Mouse (Mus musculus) neural tube, embryonic 12.5 days (tissue): Measurements from ENCODE around the gene Ppp1ca. TPM values are rescaled to one million over a fixed set of nuclear protein-coding genes. Genes with fewer than 3 reads are reported as not detected.

Source experiments
- ATAC-seq: fragments of 200-750 bp; cut with Nextera tagmentation; 2 replicates; pipeline ENCODE4 v1.8.0; 2017; ENCODE audit warnings: low read depth, mild to moderate bottlenecking, moderate TSS enrichment, moderate library complexity; ENCODE audit not compliant: low FRiP score
- H3K27ac ChIP-seq: fragments of 300-500 bp; sonication (generic); 2 replicates; pipeline ENCODE4 v1.5.1; 2016
- H3K27me3 ChIP-seq: fragments of 300-500 bp; sonication (generic); replicated peaks from 2 replicates; pipeline ENCODE4 v1.6.1; 2016; ENCODE audit warnings: mild to moderate bottlenecking
- H3K36me3 ChIP-seq: fragments of 300-500 bp; sonication (generic); 2 replicates; pipeline ENCODE4 v1.6.1; 2016; ENCODE audit warnings: mild to moderate bottlenecking
- H3K4me1 ChIP-seq: fragments of 300-500 bp; sonication (generic); 2 replicates; pipeline ENCODE4 v1.6.1; 2016
- H3K4me2 ChIP-seq: fragments of 300-500 bp; sonication (generic); replicated peaks from 2 replicates; pipeline ENCODE4 v1.6.1; 2016; ENCODE audit warnings: mild to moderate bottlenecking
- H3K4me3 ChIP-seq: fragments of 300-500 bp; sonication (generic); 2 replicates; pipeline ENCODE4 v1.5.1; 2016
- H3K9ac ChIP-seq: fragments of 300-500 bp; sonication (generic); 2 replicates; pipeline ENCODE4 v1.6.1; 2016; ENCODE audit warnings: mild to moderate bottlenecking
- H3K9me3 ChIP-seq: fragments of 300-500 bp; sonication (generic); 2 replicates; pipeline ENCODE4 v1.6.1; 2016; ENCODE audit warnings: mild to moderate bottlenecking
- WGBS: fragments of 180-500 bp; shearing (Covaris S2); methylation state at CpG from one replicate; pipeline ENCODE4 v1.1.7; 2016; 5-methylcytosine and 5-hydroxymethylcytosine counted together
- polyA plus RNA-seq: library from polyadenylated mRNA; unstranded; fragments of >200 nt; fragmentation: Nextera tagmentation; extraction: Ambion mirVana; gene quantifications from 2 replicates; pipeline ENCODE4 v1.2.1, GENCODE M21; 2016

The Ppp1ca gene
- polyA plus RNA-seq, 1 experiment from 2014 or later = 753 TPM

DNA sequence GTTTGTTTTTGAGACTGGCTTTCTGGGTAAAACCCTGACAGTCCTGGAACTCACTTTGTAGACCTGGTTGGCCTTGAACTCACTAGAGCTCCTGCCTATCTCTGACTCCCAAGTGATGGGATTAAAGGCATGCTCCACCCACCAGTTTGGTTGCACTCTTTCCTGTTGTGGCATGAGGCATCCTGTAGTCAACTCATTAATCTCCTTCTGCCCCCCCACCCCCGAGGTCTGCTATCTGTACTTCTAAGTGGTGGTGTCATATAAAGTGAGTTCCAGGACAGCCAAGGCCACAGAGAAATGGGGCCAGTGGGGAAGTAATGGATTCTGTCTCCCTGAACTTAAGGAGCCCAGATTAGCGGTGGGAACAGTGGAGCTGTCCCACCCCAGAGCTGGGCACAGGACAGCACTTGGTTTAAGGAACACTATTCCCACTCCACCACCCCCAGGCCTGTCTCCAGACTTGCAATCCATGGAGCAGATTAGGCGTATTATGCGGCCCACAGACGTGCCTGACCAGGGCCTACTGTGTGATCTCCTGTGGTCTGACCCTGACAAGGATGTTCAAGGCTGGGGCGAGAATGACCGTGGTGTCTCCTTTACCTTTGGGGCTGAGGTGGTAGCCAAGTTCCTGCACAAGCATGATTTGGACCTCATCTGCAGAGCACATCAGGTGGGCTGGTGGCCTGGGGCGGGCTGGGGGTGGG, 2.3 kb downstream of the Ppp1ca start:
- Histone ChIP-seq H3K4me2 (peak overlapping the region; percentile 95; the same call in 1 of the 2 replicates), H3K9ac (no peak overlapping the region), H3K9me3 (no peaks in the 10 kb centered on the region), H3K27ac (no peak overlapping the region), H3K4me3 (no peak overlapping the region), H3K4me1 (peaks cover 22% of the 10 kb centered on the region), H3K36me3 (peaks cover 48% of the 10 kb centered on the region), H3K27me3 (no peaks in the 10 kb centered on the region; the same call in 1 of the 2 replicates)
- 91% methylated on average over 8 of the region's 8 CpGs for WGBS
- ATAC-seq = no peak

DNA sequence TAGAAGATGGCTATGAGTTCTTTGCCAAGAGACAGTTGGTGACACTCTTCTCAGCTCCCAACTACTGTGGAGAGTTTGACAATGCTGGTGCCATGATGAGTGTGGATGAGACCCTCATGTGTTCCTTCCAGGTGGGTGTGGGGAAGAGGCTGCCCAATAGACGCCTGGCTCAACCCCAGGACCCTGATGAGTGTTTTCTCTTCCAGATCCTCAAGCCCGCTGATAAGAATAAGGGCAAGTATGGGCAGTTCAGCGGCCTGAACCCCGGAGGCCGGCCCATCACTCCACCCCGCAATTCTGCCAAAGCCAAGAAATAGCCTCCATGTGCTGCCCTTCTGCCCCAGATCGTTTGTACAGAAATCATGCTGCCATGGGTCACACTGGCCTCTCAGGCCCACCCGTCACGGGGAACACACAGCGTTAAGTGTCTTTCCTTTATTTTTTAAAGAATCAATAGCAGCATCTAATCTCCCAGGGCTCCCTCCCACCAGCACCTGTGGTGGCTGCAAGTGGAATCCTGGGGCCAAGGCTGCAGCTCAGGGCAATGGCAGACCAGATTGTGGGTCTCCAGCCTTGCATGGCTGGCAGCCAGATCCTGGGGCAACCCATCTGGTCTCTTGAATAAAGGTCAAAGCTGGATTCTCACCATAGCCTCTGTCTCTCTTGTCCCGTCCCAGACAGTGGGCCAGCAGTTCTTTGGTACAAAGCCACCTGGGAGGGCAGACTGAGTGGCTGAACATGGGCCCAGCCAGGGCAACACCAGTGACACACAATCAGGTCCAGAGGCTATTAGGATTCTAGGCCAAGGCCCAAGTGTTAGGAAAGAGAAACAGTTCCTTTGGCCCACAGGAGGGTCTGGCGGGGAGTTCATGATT, 3.1 kb downstream of the Ppp1ca start:
- peaks cover 50% of the 10 kb centered on the region for H3K36me3 ChIP-seq
- H3K4me3 ChIP-seq = no peak overlapping the region
- peaks cover 22% of the 10 kb centered on the region for H3K4me1 ChIP-seq
- H3K4me2 ChIP-seq = no peak overlapping the region
- H3K9ac ChIP-seq = no peak overlapping the region
- H3K9me3 ChIP-seq = no peaks in the 10 kb centered on the region
- no peak overlapping the region for H3K27ac ChIP-seq
- H3K27me3 ChIP-seq = no peaks in the 10 kb centered on the region
- WGBS = 78% methylated on average over 12 of the region's 12 CpGs
- no peak for ATAC-seq

DNA sequence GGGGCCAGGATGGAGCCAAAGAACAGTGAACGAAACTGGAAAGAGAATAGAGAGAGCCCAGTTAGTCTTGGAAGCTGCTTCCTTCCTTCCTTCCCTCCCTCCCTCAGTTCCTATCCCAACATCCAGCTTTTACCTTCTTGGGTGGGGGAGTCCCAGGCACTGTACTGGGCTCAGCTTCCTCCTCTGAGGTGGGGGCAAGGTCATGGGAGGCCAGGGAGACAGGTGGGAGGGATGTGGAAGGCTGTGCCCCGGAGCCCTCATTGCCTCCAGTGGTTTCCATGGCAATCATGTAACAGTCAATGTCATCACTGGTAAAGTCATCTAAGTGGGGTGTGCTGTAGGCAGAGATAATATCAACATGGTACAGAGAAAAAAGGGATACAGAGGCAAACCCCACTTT, 4.2 kb downstream of the Ppp1ca start:
- Histone ChIP-seq H3K4me1 (peaks cover 33% of the 10 kb centered on the region), H3K4me2 (no peak overlapping the region), H3K9me3 (no peaks in the 10 kb centered on the region), H3K27me3 (no peaks in the 10 kb centered on the region), H3K36me3 (peaks cover 50% of the 10 kb centered on the region), H3K9ac (no peak overlapping the region), H3K27ac (no peak overlapping the region), H3K4me3 (no peak overlapping the region)
- WGBS = 67% methylated on average over 2 of the region's 2 CpGs
- ATAC-seq = no peak

DNA sequence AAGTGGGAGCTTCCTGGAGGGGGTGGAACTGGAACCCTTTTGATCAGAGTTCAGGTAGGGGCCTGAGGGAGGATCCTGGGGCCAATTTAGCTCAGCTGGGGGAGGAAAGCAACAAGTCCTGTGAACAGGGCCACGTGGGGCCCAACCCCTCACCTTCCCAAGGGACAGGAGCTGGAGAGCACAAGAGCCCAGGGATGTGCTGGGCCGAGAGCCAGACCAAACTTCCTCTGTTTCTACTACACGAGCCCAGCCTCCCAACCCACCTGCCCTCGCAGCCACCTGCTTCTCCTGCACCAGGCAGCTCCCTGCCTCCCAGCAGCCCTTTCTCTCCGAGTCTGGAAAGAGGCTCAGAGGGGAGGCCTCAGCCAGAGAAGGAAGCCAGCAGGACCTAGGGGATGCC, 4.7 kb downstream of the Ppp1ca start:
- Histone ChIP-seq H3K36me3 (peaks cover 50% of the 10 kb centered on the region), H3K9ac (no peak overlapping the region), H3K27me3 (no peaks in the 10 kb centered on the region), H3K27ac (no peak overlapping the region), H3K4me1 (peaks cover 31% of the 10 kb centered on the region), H3K4me2 (no peak overlapping the region), H3K9me3 (no peaks in the 10 kb centered on the region), H3K4me3 (no peak overlapping the region)
- ATAC-seq = no peak
- WGBS = 38% methylated on average over 5 of the region's 5 CpGs

DNA sequence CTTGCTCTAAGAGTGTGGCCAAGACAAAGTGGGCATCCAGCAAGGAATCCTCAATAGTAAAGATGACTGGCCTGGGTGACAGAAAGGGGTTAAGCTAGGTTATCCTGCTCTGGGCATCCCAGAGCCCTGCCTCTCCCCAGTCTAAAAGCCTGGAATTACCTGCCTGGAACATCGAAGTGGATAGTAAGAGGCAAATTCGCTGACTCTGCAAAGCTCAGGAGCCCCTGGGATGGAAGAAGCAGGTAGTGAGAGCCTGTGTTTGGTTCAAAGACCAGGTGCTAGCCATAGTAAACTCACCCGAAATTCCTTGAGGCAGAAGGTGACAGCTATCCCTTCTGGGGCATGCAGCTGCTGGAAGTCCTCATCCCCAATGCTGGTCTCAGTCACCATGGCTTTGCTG, 5.3 kb downstream of the Ppp1ca start:
- Histone ChIP-seq H3K9ac (no peak overlapping the region), H3K27me3 (no peaks in the 10 kb centered on the region), H3K27ac (no peak overlapping the region), H3K36me3 (peaks cover 50% of the 10 kb centered on the region), H3K4me3 (no peak overlapping the region), H3K4me2 (no peak overlapping the region), H3K9me3 (no peaks in the 10 kb centered on the region), H3K4me1 (peaks cover 35% of the 10 kb centered on the region)
- no peak for ATAC-seq
- WGBS = 74% methylated on average over 3 of the region's 3 CpGs

DNA sequence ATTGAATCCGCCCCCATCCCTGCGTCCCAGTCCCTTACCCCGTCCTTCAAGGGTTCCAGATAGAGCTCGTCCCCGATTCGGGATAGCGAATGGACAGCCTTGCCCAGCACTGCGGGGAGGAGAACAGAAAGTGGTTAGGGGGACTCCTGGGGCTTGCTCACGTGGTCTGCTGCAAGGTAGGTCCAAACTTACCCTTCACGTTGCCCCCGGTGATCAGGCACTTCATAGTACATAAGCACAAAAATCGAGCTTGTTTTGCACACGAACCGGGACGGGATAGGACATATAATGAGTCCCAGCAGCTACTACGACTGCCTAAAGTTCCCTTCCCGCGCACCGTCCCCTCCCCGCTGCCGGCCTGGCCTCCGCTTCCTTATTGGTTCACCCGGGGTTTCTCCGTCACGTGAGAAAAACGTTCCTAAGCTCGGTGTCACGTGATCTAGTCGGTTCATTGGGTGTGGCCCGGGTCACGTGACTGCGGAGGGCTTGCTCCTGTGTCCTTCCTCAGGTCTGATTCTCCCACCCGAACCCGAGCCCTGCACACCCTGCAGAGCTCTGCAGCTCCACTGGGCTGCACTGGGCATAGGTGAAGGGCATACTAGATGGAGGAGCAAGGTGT, 9.5 kb downstream of the Ppp1ca start, which contains the start of gene Rad9a:
Rad9a (minus strand) TSS at position 372 of the 619 bp plus-strand sequence.
- under 1% methylated on average over 34 of the region's 34 CpGs for WGBS
- peak; percentile 82 for ATAC-seq
- no peak within 1 kb of the TSS for H3K27ac ChIP-seq

DNA sequence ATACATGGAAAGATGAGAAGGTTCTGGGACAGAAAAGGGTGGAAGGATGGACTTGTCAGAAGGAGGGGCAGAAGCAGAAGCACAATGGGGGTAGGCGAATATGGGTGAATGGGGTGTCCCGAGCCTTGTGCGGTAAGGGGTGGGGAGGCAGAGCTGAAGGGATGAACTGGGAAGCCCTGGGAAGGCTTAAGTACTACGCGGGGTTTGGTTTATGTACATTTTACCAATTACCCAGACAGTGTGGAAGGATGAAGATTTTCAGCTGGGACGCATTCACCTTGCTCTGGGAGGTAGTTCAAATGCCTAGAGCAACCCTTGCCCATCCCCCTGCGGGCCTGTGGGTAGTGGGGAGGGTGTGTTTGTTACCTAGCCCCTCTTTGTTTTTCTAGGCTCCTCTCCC, 10.3 kb downstream of the Ppp1ca start:
- H3K4me2 ChIP-seq = peak overlapping the region; percentile 88
- H3K9ac ChIP-seq = peak overlapping the region; percentile 60
- H3K36me3 ChIP-seq = peaks cover 10% of the 10 kb centered on the region; the same call in 1 of the 2 replicates
- no peak overlapping the region for H3K27ac ChIP-seq
- no peaks in the 10 kb centered on the region for H3K27me3 ChIP-seq
- 33% methylated on average over 7 of the region's 7 CpGs for WGBS
- peak overlapping the region; percentile 63 for H3K4me3 ChIP-seq
- H3K9me3 ChIP-seq = no peaks in the 10 kb centered on the region
- ATAC-seq = peak; percentile 7; the same call in 1 of the 2 replicates
- H3K4me1 ChIP-seq = peaks cover 20% of the 10 kb centered on the region

More for the DNA sequence above, 9.5 kb downstream of the Ppp1ca start, which contains the start of gene Rad9a:
- Histone ChIP-seq H3K9me3 (no peaks in the 10 kb centered on the region), H3K4me3 (peak within 1 kb of the TSS; percentile 63), H3K27me3 (no peaks in the 10 kb centered on the region), H3K9ac (peak within 1 kb of the TSS; percentile 65), H3K4me2 (peak within 1 kb of the TSS; percentile 88), H3K36me3 (peaks cover 17% of the 10 kb centered on the region), H3K4me1 (peaks cover 24% of the 10 kb centered on the region)

DNA sequence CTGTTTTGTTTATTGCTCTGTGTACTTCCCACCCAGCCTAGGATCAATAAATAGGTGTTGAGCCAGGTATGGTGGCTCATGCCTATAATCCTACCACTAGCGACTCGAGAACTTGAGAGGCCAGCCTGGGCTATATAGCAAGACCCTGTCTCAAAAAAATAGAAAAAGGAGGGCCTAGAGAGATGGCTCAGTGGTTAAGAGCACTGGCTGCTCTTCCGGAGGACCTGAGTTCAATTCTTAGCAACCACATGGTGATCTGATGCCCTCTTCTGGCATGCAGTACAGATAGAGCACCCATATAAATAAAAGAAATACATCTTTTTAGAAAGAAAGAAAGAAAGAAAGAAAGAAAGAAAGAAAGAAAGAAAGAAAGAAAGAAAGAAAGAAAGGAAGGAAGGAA, 11.3 kb downstream of the Ppp1ca start:
- 0 out of 2 replicates have a peak overlapping the region, but pooled peaks have one; percentile 88 for H3K4me2 ChIP-seq
- no peak overlapping the region for H3K9ac ChIP-seq
- ATAC-seq = no peak
- H3K9me3 ChIP-seq = no peaks in the 10 kb centered on the region
- 61% methylated on average over 3 of the region's 3 CpGs for WGBS
- H3K27me3 ChIP-seq = no peaks in the 10 kb centered on the region
- 0 out of 2 replicates have a peak, but pooled peaks cover 3% of the 10 kb centered on the region for H3K36me3 ChIP-seq
- H3K4me3 ChIP-seq = no peak overlapping the region
- H3K4me1 ChIP-seq = peaks cover 20% of the 10 kb centered on the region
- no peak overlapping the region for H3K27ac ChIP-seq

DNA sequence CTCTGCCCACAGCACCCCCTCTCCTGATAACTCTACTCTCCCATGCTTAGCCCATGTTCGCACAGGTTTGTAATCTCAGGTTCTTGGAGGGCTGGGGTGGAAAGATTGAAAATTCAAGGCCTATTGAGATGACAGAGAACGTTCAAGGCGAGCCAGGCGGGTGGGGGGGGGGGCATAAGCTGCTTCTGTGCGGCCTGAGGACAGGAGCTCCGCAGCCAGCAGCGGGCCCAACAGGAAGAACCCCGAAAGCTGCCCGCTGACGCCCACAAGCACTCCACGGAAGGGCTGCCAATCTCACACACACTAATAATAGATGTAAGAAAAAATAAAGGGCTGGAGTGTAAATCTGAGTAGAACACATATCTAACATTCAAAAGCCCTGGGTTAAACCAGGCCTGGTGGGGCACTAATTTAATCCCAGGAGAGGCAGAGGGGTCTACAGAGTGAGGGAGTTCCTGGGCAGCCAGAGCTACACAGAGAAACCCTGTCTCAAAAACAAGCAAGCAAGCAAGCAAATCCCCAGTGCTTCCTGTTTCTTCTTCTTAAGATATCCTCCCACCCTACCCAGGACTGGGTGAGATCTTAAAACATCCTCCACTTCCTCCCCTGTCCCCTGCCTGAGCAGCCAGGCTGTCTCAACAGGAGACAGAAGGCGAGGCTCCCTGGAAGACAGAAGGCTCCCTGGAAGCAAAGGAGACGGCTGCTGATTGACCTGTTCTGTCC, 11.9 kb downstream of the Ppp1ca start:
- Histone ChIP-seq H3K27ac (no peak overlapping the region), H3K36me3 (0 out of 2 replicates have a peak, but pooled peaks cover 3% of the 10 kb centered on the region), H3K4me1 (peaks cover 20% of the 10 kb centered on the region), H3K27me3 (0 out of 2 replicates have a peak, but pooled peaks cover under 1% of the 10 kb centered on the region), H3K4me2 (no peak overlapping the region), H3K4me3 (no peak overlapping the region), H3K9me3 (no peaks in the 10 kb centered on the region), H3K9ac (no peak overlapping the region)
- WGBS = 71% methylated on average over 13 of the region's 13 CpGs
- ATAC-seq = no peak

DNA sequence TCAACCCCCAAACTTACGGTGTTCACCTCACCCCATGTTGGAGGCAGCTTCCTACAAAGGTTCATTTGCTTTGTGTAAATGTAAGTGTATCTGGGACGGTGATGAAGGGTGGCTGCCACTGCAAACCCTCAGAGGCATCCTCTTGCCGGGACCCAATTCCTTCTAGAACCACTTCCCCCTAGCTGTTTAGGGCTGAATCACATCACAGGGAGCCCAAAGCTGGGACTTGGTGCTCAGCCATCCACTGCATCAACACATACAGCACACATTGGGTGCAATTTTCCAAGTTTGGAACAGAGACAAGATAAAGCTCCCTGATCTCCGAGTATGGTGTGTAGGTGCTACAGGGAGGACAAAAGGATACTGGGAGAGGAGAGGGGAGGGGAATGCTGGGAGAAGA, 13.0 kb downstream of the Ppp1ca start:
- Histone ChIP-seq H3K27ac (no peak overlapping the region), H3K36me3 (no peaks in the 10 kb centered on the region), H3K4me1 (peaks cover 20% of the 10 kb centered on the region), H3K4me2 (no peak overlapping the region), H3K27me3 (0 out of 2 replicates have a peak, but pooled peaks cover 4% of the 10 kb centered on the region), H3K4me3 (no peak overlapping the region), H3K9me3 (no peaks in the 10 kb centered on the region), H3K9ac (no peak overlapping the region)
- 75% methylated on average over 4 of the region's 4 CpGs for WGBS
- ATAC-seq = no peak

DNA sequence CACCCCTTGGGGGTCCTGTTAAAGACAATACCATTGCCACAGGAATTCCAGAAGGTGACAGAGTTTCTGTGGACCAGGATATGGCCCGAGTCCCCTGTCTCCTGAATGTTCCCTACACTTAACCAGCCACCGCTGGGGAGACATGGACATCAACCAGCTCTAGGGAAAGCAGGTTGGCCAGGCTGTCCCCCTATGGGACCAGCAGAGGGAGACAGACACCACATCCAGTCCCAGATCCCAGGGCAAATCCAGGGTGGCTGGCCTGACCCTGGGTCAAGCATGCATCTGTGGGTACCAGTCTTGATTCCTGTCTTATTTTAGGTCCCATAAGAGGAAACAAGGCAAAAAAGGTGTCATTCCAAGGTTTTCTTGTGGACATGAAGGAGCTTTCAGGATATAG, 15.1 kb downstream of the Ppp1ca start:
- H3K27me3 ChIP-seq = peaks cover 15% of the 10 kb centered on the region
- no peak overlapping the region for H3K9ac ChIP-seq
- H3K4me2 ChIP-seq = no peak overlapping the region
- 3% methylated on average over 2 of the region's 2 CpGs for WGBS
- no peaks in the 10 kb centered on the region for H3K9me3 ChIP-seq
- no peak for ATAC-seq
- peaks cover 5% of the 10 kb centered on the region for H3K4me1 ChIP-seq
- H3K4me3 ChIP-seq = no peak overlapping the region
- no peak overlapping the region for H3K27ac ChIP-seq
- H3K36me3 ChIP-seq = no peaks in the 10 kb centered on the region
